Mouse (Mus musculus): ENCODE results near the gene Eif2ak4. TPM values are rescaled to one million over a fixed set of nuclear protein-coding genes. Genes with fewer than 3 reads are reported as not detected.
A peak's percentile ranks its signal among the peaks of the same experiment; 100 is the strongest.

Eif2ak4 gene
- polyA plus RNA-seq, 1 experiment from 2014 or later = 10.2 TPM

GRCm38 (mm10) chr2:118375522-118375921 is 12.9 kb upstream of the Eif2ak4 start:
- ATAC-seq = no peak
- WGBS = 68% methylated on average over 1 of the region's 1 CpGs

GRCm38 (mm10) chr2:118375931-118376330 is 12.5 kb upstream of the Eif2ak4 start:
- no peak overlapping the region for H3K27ac ChIP-seq
- H3K27me3 ChIP-seq (replicated peaks) = peaks cover 11% of the 10 kb centered on the region
- no peak for ATAC-seq
- H3K4me2 ChIP-seq (replicated peaks) = no peak overlapping the region
- no peaks in the 10 kb centered on the region for H3K36me3 ChIP-seq
- no peaks in the 10 kb centered on the region for H3K9me3 ChIP-seq
- no peak overlapping the region for H3K4me3 ChIP-seq (replicated peaks)
- H3K9ac ChIP-seq = no peak overlapping the region
- peaks cover 17% of the 10 kb centered on the region for H3K4me1 ChIP-seq (replicated peaks)

More at GRCm38 (mm10) chr2:118375522-118375921, 12.9 kb upstream of the Eif2ak4 start:
- Histone ChIP-seq H3K36me3 (no peaks in the 10 kb centered on the region), H3K4me3 (replicated peaks) (no peak overlapping the region), H3K9ac (no peak overlapping the region), H3K4me1 (replicated peaks) (peaks cover 17% of the 10 kb centered on the region), H3K4me2 (replicated peaks) (no peak overlapping the region), H3K27ac (no peak overlapping the region), H3K9me3 (no peaks in the 10 kb centered on the region), H3K27me3 (replicated peaks) (peaks cover 11% of the 10 kb centered on the region)

- Histone ChIP-seq H3K4me1 (replicated peaks) (no peaks in the 10 kb centered on the region), H3K9me3 (no peaks in the 10 kb centered on the region), H3K9ac (no peak overlapping the region), H3K36me3 (no peaks in the 10 kb centered on the region), H3K27me3 (replicated peaks) (no peaks in the 10 kb centered on the region), H3K27ac (no peak overlapping the region), H3K4me2 (replicated peaks) (no peak overlapping the region), H3K4me3 (replicated peaks) (no peak overlapping the region)
- no peak for ATAC-seq
- 75% methylated on average over 1 of the region's 1 CpGs for WGBS
Observed at GRCm38 (mm10) chr2:118379756-118380155, 8.7 kb upstream of the Eif2ak4 start.

GRCm38 (mm10) chr2:118383387-118383786 is 5.0 kb upstream of the Eif2ak4 start:
- Histone ChIP-seq H3K27ac (no peak overlapping the region), H3K9me3 (no peaks in the 10 kb centered on the region), H3K9ac (no peak overlapping the region), H3K4me2 (replicated peaks) (no peak overlapping the region), H3K27me3 (replicated peaks) (no peaks in the 10 kb centered on the region), H3K4me1 (replicated peaks) (no peaks in the 10 kb centered on the region), H3K36me3 (no peaks in the 10 kb centered on the region), H3K4me3 (replicated peaks) (no peak overlapping the region)
- no peak for ATAC-seq
- WGBS = 69% methylated on average over 5 of the region's 5 CpGs

- peaks cover 3% of the 10 kb centered on the region for H3K4me1 ChIP-seq (replicated peaks)
- ATAC-seq = no peak
- H3K27ac ChIP-seq = no peak overlapping the region
- no peaks in the 10 kb centered on the region for H3K9me3 ChIP-seq
- H3K4me2 ChIP-seq (replicated peaks) = peak overlapping the region; percentile 82
- H3K36me3 ChIP-seq = no peaks in the 10 kb centered on the region
- no peaks in the 10 kb centered on the region for H3K27me3 ChIP-seq (replicated peaks)
- H3K4me3 ChIP-seq (replicated peaks) = peak overlapping the region; percentile 87
- WGBS = 32% methylated on average over 3 of the region's 3 CpGs
- no peak overlapping the region for H3K9ac ChIP-seq
Observed at GRCm38 (mm10) chr2:118389569-118389968, 1.2 kb downstream of the Eif2ak4 start.

GRCm38 (mm10) chr2:118390072-118390471 is 1.7 kb downstream of the Eif2ak4 start:
- Histone ChIP-seq H3K9ac (no peak overlapping the region), H3K4me3 (replicated peaks) (no peak overlapping the region), H3K27ac (no peak overlapping the region), H3K27me3 (replicated peaks) (no peaks in the 10 kb centered on the region), H3K4me1 (replicated peaks) (peaks cover 3% of the 10 kb centered on the region), H3K4me2 (replicated peaks) (no peak overlapping the region; the same call in 1 of the 2 replicates), H3K36me3 (no peaks in the 10 kb centered on the region), H3K9me3 (no peaks in the 10 kb centered on the region)
- WGBS = 78% methylated on average over 5 of the region's 5 CpGs
- ATAC-seq = no peak

- no peak overlapping the region for H3K4me2 ChIP-seq (replicated peaks)
- 77% methylated on average over 5 of the region's 5 CpGs for WGBS
- no peak for ATAC-seq
Observed at GRCm38 (mm10) chr2:118391201-118391600, 2.8 kb downstream of the Eif2ak4 start.

GRCm38 (mm10) chr2:118399751-118400150 is 11.3 kb downstream of the Eif2ak4 start:
- Histone ChIP-seq H3K4me3 (replicated peaks) (no peak overlapping the region), H3K36me3 (no peaks in the 10 kb centered on the region), H3K4me2 (replicated peaks) (no peak overlapping the region), H3K9ac (no peak overlapping the region), H3K27ac (no peak overlapping the region), H3K9me3 (no peaks in the 10 kb centered on the region), H3K4me1 (replicated peaks) (no peaks in the 10 kb centered on the region), H3K27me3 (replicated peaks) (no peaks in the 10 kb centered on the region)
- 61% methylated on average over 5 of the region's 5 CpGs for WGBS
- peak; percentile 74 for ATAC-seq

More at GRCm38 (mm10) chr2:118391201-118391600, 2.8 kb downstream of the Eif2ak4 start:
- no peak overlapping the region for H3K9ac ChIP-seq
- H3K4me1 ChIP-seq (replicated peaks) = peaks cover 3% of the 10 kb centered on the region
- no peaks in the 10 kb centered on the region for H3K27me3 ChIP-seq (replicated peaks)
- H3K4me3 ChIP-seq (replicated peaks) = no peak overlapping the region
- no peak overlapping the region for H3K27ac ChIP-seq
- H3K36me3 ChIP-seq = no peaks in the 10 kb centered on the region
- H3K9me3 ChIP-seq = no peaks in the 10 kb centered on the region

- Histone ChIP-seq H3K9ac (no peak overlapping the region), H3K4me3 (replicated peaks) (no peak overlapping the region), H3K4me2 (replicated peaks) (no peak overlapping the region), H3K27me3 (replicated peaks) (no peaks in the 10 kb centered on the region), H3K27ac (peak overlapping the region; percentile 48), H3K4me1 (replicated peaks) (no peaks in the 10 kb centered on the region), H3K9me3 (no peaks in the 10 kb centered on the region), H3K36me3 (0 out of 2 replicates have a peak, but pooled peaks cover 2% of the 10 kb centered on the region)
- peak; percentile 63 for ATAC-seq
- 71% methylated on average over 5 of the region's 5 CpGs for WGBS
Observed at GRCm38 (mm10) chr2:118401834-118402727, 13.7 kb downstream of the Eif2ak4 start.

- Histone ChIP-seq H3K4me3 (replicated peaks) (no peak overlapping the region), H3K27ac (no peak overlapping the region), H3K9me3 (no peaks in the 10 kb centered on the region), H3K9ac (no peak overlapping the region), H3K4me2 (replicated peaks) (no peak overlapping the region), H3K36me3 (0 out of 2 replicates have a peak, but pooled peaks cover 5% of the 10 kb centered on the region), H3K27me3 (replicated peaks) (no peaks in the 10 kb centered on the region), H3K4me1 (replicated peaks) (no peaks in the 10 kb centered on the region)
- no peak for ATAC-seq
- 82% methylated on average over 5 of the region's 5 CpGs for WGBS
Observed at GRCm38 (mm10) chr2:118404336-118404735, 15.9 kb downstream of the Eif2ak4 start.

- Histone ChIP-seq H3K27me3 (replicated peaks) (no peaks in the 10 kb centered on the region), H3K4me3 (replicated peaks) (no peak overlapping the region), H3K9me3 (no peaks in the 10 kb centered on the region), H3K4me2 (replicated peaks) (no peak overlapping the region), H3K9ac (no peak overlapping the region), H3K4me1 (replicated peaks) (no peaks in the 10 kb centered on the region), H3K36me3 (0 out of 2 replicates have a peak, but pooled peaks cover 5% of the 10 kb centered on the region), H3K27ac (no peak overlapping the region)
- 71% methylated on average over 4 of the region's 4 CpGs for WGBS
- ATAC-seq = peak; percentile 66; the same call in 1 of the 2 replicates
Observed at GRCm38 (mm10) chr2:118405568-118405967, 17.1 kb downstream of the Eif2ak4 start.

- Histone ChIP-seq H3K27ac (no peak overlapping the region), H3K4me3 (replicated peaks) (no peak overlapping the region), H3K4me2 (replicated peaks) (no peak overlapping the region), H3K9ac (no peak overlapping the region), H3K4me1 (replicated peaks) (no peaks in the 10 kb centered on the region), H3K9me3 (no peaks in the 10 kb centered on the region), H3K27me3 (replicated peaks) (no peaks in the 10 kb centered on the region), H3K36me3 (peaks cover 10% of the 10 kb centered on the region)
- no peak for ATAC-seq
- WGBS = 67% methylated on average over 2 of the region's 2 CpGs
Observed at GRCm38 (mm10) chr2:118406811-118407210, 18.4 kb downstream of the Eif2ak4 start.
